Mouse (Mus musculus): ENCODE data around the gene Stard9.

Gene Stard9

GRCm38 (mm10) chr2:120628886-120629735 is at the start of gene Stard9:
TSS of gene Stard9 (plus strand) at chr2:120629121.
- in situ Hi-C loops (cut with MboI, MseI) = no loop called here

DNA sequence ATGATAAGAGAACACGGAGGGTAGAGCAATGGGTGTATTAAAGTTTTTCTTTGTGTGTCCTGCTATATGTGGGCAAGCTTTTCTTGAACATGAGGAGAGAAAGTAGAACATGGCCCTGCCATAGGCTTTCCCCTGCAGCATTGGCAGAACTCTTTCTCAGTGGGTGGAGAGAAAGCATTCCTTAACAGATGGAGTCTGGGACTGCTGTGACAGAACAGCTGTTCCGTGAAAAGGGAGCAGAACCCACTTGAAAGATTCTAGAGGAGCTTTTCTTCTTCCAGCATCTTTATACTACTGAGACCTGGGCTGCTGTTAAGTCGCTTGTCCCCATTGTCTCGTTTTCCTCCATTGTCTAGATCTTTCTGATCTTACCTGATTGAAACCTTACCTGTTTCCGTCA is 39.2 kb upstream of the Stard9 start:
- in situ Hi-C loops (cut with MboI, MseI) = no loop called here

DNA sequence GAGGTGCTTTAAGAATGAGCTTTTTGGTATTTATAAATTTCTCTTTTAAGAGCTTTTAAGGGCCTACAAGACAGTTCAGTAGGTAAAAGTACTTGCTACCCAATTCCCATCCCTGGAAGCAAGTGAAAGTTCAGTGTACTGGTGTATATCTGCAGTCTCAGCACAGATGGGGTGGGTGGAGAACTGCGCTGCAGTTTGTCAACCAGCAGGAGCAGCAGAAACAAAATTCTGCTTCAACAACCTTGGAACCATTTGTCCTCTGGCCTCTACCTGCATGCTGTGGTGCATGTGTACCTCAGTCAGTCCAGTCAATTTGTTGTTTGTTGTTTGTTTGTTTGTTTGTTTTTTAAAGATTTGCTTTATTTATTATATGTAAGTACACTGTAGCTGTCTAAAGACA is 36.7 kb upstream of the Stard9 start:
- in situ Hi-C loops (cut with MboI, MseI) = no loop called here

GRCm38 (mm10) chr2:120597734-120598133 is 31.2 kb upstream of the Stard9 start:
- in situ Hi-C loops (cut with MboI, MseI) = no loop called here

GRCm38 (mm10) chr2:120599506-120599905 is 29.4 kb upstream of the Stard9 start:
- in situ Hi-C loops (cut with MboI, MseI) = no loop called here

DNA sequence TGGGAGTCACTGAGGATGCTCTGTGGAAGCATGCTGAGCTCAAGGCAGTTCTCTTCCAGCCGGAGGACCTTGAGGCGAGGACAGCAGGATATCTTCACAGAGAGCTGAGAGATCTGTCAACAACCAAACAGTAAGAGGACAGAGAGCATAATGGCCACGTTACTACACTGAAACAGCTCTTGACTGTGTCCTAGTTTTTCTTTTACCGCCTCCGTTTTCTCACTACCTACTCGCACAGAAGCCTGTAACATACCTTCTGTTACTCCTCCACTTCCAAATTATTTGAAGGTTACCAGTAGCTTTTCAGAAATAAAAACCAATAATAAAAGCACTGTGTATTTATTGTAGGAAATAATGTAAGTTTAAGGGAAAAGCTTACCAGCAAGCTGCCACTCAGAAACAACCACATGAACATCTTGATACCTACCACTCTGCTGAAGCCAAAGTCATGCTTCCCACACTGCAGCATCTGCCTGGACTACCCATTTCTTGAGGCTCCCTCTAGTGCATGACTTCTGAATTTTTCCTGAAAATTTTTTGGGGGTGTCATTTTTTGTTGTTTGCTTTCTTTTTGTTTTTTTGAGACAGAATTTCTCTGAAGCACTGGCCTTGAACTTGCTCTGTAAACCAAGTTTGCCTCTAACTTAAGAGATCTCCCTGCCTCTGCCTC is 22.8 kb upstream of the Stard9 start:
- in situ Hi-C loops (cut with MboI, MseI) = loop anchor here (5.0 kb wide), 1 partner anchor 124 kb away; no protein-coding TSS in a partner anchor

DNA sequence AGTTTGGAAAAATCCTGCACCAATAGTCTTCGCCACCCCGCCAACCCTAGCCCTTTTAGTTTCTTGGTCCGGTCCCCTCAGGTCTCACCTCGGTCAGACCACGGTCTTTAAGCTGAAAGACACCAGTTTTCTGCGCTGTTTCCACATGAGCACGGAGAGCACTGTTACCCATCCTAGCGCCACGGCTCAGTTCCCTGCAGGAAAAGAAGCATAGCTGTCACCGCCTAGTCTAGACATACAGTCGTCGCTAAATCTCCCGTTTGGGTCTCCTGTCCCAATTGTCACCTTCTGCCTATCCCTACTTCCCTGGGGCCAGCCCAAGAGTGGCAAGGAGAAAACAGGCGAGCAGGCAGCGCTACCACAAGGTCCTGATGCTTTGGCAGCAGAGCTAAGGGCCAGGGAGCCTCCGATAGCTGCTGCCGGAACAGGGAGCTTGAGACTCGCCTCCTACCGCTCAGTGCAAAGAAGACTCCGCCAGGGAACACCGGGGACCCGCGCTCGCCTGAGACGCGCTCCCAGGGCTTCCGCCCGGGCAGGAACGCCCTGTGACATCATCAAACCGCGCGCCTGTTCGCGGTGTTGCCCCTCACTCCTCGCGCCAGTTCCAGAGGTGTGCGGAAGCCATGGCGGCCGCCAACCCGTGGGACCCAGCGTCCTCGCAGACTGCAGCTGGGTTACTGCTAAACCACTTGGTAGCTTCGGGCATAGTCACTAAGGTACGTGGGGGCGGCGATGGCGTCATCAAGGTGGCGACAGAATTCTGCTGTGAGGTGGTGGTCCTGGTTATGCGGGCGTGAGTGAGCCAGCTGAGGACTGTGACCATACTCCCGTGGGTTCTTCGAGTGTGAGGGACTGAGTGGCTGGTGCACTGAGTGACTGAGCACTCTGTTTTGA is 19.8 kb upstream of the Stard9 start, which contains the start of the genes Haus2 and Lrrc57:
Gene Haus2, plus strand, starts transcription at position 554 of the 894 bp plus-strand sequence.
Gene Lrrc57, minus strand, starts transcription at position 691 of the 894 bp plus-strand sequence.
- in situ Hi-C loops (cut with MboI, MseI) = loop anchor here (5.0 kb wide), 1 partner anchor 127 kb away; no protein-coding TSS in a partner anchor

- in situ Hi-C loops (cut with MboI, MseI) = no loop called here
Observed at GRCm38 (mm10) chr2:120616279-120617163, 12.4 kb upstream of the Stard9 start.

DNA sequence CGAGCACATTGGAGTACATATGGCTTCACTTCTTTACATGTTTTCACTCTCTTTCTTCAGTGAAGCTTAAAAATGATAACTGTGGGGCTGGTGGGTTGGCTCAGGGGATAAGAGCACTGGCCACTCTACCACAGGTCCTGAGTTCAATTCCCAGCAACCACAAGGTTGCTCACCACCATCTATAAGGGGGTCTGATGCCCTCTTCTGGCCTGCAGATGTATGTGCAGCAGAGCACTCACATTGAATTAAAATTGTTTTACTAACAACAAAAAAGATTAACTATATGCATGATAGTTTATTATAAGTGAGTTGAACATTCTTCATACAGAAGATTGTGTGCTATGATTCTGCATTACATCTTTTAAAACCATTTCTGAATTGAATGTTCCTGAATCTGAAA is 9.4 kb upstream of the Stard9 start:
- in situ Hi-C loops (cut with MboI, MseI) = no loop called here

GRCm38 (mm10) chr2:120622920-120623319 is 6.0 kb upstream of the Stard9 start:
- in situ Hi-C loops (cut with MboI, MseI) = no loop called here

GRCm38 (mm10) chr2:120628076-120628865 is 650 bp upstream of the Stard9 start:
- in situ Hi-C loops (cut with MboI, MseI) = no loop called here

DNA sequence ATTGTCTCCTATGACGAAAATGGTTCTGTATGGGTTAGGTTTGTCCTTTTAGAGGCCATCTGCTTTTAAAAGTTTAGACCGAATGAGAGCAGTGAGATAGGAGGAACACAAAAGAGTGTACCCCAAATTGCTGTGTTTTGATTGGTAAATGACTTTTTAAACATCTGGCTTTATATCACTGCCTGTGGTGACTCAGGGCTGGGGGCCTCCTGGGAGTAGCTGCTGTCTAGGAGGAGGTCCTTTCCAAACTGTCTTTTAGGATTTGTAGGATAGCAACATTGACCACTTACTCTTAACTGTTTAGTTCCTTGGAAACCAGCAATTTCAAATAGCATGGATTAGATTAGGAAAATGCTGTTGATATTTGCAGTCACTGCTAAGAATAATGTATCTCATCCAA is 1.3 kb downstream of the Stard9 start:
- in situ Hi-C loops (cut with MboI, MseI) = no loop called here

DNA sequence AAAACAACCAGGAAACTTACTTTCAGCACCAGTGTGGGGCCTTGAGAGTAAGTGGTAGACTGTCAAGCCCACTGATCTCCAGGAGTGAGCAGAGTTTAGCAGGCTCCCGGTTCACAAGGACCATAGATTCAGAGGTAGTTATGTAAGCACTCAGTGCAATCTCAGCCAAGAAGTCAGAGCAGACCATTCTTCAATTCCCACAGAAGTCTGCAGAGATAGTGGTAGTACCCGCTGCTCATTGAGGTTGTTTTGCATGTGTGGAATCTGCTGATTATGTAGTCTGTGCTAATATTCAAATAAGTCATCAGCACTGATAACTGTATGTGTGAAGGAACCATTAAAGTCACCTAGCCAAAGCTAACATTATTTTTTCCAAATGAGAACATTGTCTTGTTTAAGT is 1.7 kb downstream of the Stard9 start:
- in situ Hi-C loops (cut with MboI, MseI) = no loop called here

DNA sequence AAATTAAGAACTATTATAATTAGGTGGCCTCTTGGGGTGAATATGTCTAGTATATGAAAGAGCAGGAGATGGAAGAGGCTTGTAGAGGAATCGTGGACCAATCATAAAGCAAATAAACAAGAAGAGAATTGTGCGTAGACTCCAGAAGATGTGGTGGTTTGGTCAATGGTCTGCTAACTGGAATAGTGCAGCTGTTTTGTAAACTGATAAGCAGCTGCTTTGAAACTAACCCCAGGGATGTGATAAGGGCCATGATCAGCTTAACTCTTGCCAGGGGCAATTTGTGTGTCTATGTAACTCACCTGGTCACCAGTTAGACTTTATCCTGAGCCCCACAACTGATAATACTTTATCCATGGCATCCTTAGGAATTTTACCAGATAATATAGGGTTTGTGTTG is 2.6 kb downstream of the Stard9 start:
- in situ Hi-C loops (cut with MboI, MseI) = no loop called here

- in situ Hi-C loops (cut with MboI, MseI) = no loop called here
Observed at GRCm38 (mm10) chr2:120631957-120632356, 3.0 kb downstream of the Stard9 start.

DNA sequence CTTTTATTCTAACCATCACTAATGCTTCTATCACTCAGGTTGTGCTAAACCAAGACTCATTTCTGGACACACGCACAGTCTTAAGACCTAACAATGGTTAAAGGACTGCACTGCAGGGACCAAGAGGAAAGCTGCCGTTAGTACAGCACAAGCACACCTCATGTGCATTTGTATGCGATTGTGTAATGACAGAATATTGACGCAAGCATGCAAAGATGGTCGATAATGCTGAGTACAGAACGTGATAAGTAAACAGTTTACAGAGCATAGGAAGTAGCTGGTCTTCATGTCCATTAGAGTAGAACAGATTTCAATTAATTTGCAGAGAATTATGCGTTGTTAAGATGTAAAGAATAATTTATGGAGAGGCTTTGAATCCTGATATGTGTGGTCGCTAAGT is 11.9 kb downstream of the Stard9 start:
- in situ Hi-C loops (cut with MboI, MseI) = no loop called here

DNA sequence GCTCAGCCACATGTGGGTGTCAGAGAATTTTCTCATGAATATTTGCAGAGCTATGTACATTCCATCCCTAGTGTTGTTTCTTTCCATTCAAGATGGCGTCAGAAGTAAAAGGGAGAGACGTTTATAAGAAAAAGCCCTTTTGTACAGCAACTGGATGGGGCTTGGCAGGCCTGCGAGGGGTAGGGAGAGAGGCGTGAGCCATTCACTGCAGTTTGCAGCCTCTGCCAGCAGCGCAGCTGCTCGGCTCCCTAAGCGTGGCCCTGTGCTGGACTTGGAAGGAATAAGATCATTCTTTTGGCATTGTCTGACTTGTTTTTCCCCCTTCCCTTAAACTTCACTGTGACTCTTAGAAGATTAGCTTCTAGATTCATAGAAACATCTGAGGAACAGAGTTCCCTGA is 14.9 kb downstream of the Stard9 start:
- in situ Hi-C loops (cut with MboI, MseI) = no loop called here

DNA sequence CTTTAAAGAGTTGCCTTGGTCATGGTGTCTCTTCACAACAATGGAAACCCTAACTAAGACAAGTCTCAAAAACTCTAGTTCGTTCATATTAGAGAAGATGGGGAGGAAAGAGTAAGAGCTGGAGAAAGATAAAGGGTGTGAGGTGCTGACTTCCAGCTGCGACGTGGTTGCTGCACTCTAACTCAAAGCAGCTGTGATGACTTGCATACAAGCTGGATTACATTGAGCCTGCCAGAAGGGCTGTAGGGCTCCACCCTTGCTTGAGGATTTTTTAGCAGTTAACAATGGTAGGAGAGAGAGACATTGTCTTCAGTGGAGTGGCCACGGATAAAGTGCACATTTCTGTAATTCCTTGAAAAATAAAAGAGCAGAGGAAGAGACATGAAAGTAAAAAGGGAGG is 17.9 kb downstream of the Stard9 start:
- in situ Hi-C loops (cut with MboI, MseI) = no loop called here

- in situ Hi-C loops (cut with MboI, MseI) = no loop called here
Observed at GRCm38 (mm10) chr2:120652256-120652924, 23.5 kb downstream of the Stard9 start.
